Mouse (Mus musculus) inflammation-experienced regulatory T-cells (primary cell): Measurements from ENCODE around the gene Olfr187. TPM values are rescaled to one million over a fixed set of nuclear protein-coding genes. Genes with fewer than 3 reads are reported as not detected.

ENCODE experiments used
- polyA plus RNA-seq, 2 experiments: library from polyadenylated mRNA; unstranded; fragments of 100-300 nt; shearing (Covaris generic); gene quantifications; one replicate each; pipeline ENCODE4 v1.2.1; 2017

Olfr187 gene
- under 1 TPM in 1 of 2 experiments, not detected in 1; 0.92 TPM for polyA plus RNA-seq

DNA sequence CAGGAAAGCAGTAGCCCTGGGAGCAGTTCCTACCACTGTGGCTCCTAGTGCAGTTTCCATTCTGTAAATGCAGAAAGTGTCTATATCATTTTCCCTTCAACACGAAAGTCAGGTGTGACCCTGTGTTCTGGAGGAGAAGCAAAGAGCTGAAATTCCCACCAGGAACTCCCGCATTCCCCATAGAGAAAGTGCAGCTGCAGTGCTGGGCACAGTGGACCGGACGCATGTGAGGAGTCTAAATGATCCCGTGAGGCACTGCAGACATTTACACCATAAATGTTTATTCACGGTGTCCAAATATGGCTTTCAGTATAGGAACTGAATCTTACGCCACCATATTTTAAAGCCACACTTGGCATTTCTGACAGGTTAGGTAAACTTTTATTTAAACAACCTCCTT lies at the start of gene Olfr187:
Gene Olfr187, minus strand, starts transcription at position 58 of the 400 bp plus-strand sequence.

DNA sequence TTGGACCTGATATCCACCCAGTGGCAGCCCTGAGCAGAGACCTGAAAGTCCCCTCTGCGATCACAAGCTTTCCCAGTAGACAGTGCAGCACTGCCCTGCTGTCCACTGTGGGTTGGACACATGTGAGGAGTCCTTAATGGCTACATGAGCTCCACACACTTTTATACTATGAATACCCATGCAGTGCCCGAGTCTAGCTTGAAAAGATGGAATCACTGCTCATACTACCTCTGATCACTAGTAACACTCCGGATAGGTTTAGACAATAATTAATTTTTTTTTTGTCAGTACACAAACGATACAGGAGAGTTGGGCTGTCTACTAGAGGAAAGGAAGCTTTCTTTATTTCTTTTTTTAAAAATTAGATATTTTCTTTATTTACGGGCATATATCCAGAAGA lies 38.3 kb upstream of the Olfr187 start, which contains the start of gene Olfr190:
Gene Olfr190, minus strand, starts transcription at position 101 of the 400 bp plus-strand sequence.

GRCm38 (mm10) chr16:59030191-59030590 lies 9.4 kb downstream of the Olfr187 start, which contains the start of gene Olfr186:
Gene Olfr186, minus strand, starts transcription at chr16:59030291.

DNA sequence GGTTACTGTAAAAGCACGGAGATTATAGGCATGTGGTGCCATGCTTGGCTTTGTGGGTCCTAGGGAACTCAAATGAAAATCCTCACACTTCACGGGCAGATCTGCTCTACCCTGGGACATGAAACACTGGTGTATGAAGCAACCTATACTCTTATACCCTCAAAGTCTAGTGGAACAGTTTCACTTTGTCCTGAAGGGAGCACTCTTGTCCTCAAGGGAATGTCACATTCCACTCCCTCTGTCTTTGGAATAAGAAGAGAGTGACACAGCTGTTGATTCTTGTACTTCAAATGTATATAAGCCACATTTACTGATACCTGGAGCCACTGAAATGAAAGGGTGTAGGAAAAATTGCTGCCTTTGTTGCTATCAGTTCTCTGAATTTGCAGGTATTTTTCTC lies 44.5 kb downstream of the Olfr187 start, which contains the start of gene Olfr183:
Gene Olfr183, plus strand, starts transcription at position 301 of the 400 bp plus-strand sequence.

Other genes starting within 250 kb of the Olfr187 start
- gene Olfr173, start 239.5 kb downstream of the Olfr187 start, polyA plus RNA-seq: 1 to 10 TPM in 1 of 2 experiments, under 1 TPM in 1; 0.94 to 3.2 TPM
- not detected for gene Olfr175-ps1, start 213.0 kb downstream of the Olfr187 start, polyA plus RNA-seq
- under 1 TPM in 1 of 2 experiments, not detected in 1; 0.06 TPM for gene Olfr177, start 165.0 kb downstream of the Olfr187 start, polyA plus RNA-seq
- gene Olfr178, start 147.7 kb downstream of the Olfr187 start, polyA plus RNA-seq: 1 to 10 TPM in 1 of 2 experiments, not detected in 1; 1.7 TPM
- not detected for gene Olfr181, start 111.0 kb downstream of the Olfr187 start, polyA plus RNA-seq
- not detected for gene Olfr180, start 110.4 kb downstream of the Olfr187 start, polyA plus RNA-seq
- gene Olfr183, start 44.4 kb downstream of the Olfr187 start, polyA plus RNA-seq: under 1 TPM in 1 of 2 experiments, not detected in 1; 0.24 TPM
- under 1 TPM in 1 of 2 experiments, not detected in 1; 0.18 TPM for gene Olfr186, start 9.5 kb downstream of the Olfr187 start, polyA plus RNA-seq
- gene Olfr190, start 38.2 kb upstream of the Olfr187 start, polyA plus RNA-seq: under 1 TPM; 0.05 to 0.07 TPM
- under 1 TPM in 1 of 2 experiments, not detected in 1; 0.20 TPM for gene Olfr191, start 50.1 kb upstream of the Olfr187 start, polyA plus RNA-seq
- not detected for gene Olfr193, start 72.1 kb upstream of the Olfr187 start, polyA plus RNA-seq
- under 1 TPM in 1 of 2 experiments, not detected in 1; 0.18 TPM for gene Olfr194, start 81.3 kb upstream of the Olfr187 start, polyA plus RNA-seq
- gene Olfr195, start 107.3 kb upstream of the Olfr187 start, polyA plus RNA-seq: not detected
- 1 to 10 TPM in 1 of 2 experiments, under 1 TPM in 1; 0.30 to 2.8 TPM for gene Olfr196, start 130.7 kb upstream of the Olfr187 start, polyA plus RNA-seq
- not detected for gene Olfr198, start 163.8 kb upstream of the Olfr187 start, polyA plus RNA-seq
- gene Olfr199, start 180.0 kb upstream of the Olfr187 start, polyA plus RNA-seq: not detected
- gene Olfr201, start 232.9 kb upstream of the Olfr187 start, polyA plus RNA-seq: under 1 TPM in 1 of 2 experiments, not detected in 1; 0.18 TPM
- gene Olfr202, start 247.0 kb upstream of the Olfr187 start, polyA plus RNA-seq: under 1 TPM in 1 of 2 experiments, not detected in 1; 0.84 TPM